Mouse (Mus musculus) ES-E14 (cell line): ENCODE data around the gene Prokr2.

ENCODE experiments used
- CHD2 ChIP-seq: IDR thresholded peaks from 2 replicates; pipeline ENCODE4 v1.6.1; 2014; ENCODE audit warnings: mild to moderate bottlenecking, low read depth, low read length, inconsistent platforms
- HCFC1 ChIP-seq: IDR thresholded peaks from 2 replicates; pipeline ENCODE4 v1.6.1; 2012; ENCODE audit warnings: low read length, inconsistent platforms, borderline replicate concordance; ENCODE audit not compliant: insufficient read depth
- MAFK ChIP-seq: IDR thresholded peaks from 2 replicates; pipeline ENCODE4 v1.6.1; 2014; ENCODE audit warnings: mild to moderate bottlenecking, low read depth, low read length, inconsistent platforms; ENCODE audit not compliant: insufficient read depth
- ZNF384 ChIP-seq: IDR thresholded peaks from 2 replicates; pipeline ENCODE4 v1.6.1; 2012; ENCODE audit warnings: low read depth, low read length, inconsistent platforms

GRCm38 (mm10) chr2:132298250-132298649 is 87.0 kb downstream of the Prokr2 start:
- no peak for TF ChIP-seq ZNF384
- no peak for TF ChIP-seq CHD2
- TF ChIP-seq MAFK = no peak
- TF ChIP-seq HCFC1 = no peak
